Mouse (Mus musculus) CD4-positive helper T cell, adult 2 months (primary cell): ENCODE data around the gene Fbln1.
A peak's percentile ranks its signal among the peaks of the same experiment; 100 is the strongest.

Source experiments
- DNase-seq: peaks from one replicate; pipeline ENCODE4 v3.0.0-alpha.2; 2012; ENCODE audit warnings: low read depth, missing footprints, low spot score

The Fbln1 gene

GRCm38 (mm10) chr15:85205792-85206702, at the start of gene Fbln1:
Gene Fbln1, plus strand, starts transcription at chr15:85205949.
- DNase-seq, result peak; percentile 50

GRCm38 (mm10) chr15:85156198-85156597, 49.6 kb upstream of the Fbln1 start:
- no peak for DNase-seq

DNA sequence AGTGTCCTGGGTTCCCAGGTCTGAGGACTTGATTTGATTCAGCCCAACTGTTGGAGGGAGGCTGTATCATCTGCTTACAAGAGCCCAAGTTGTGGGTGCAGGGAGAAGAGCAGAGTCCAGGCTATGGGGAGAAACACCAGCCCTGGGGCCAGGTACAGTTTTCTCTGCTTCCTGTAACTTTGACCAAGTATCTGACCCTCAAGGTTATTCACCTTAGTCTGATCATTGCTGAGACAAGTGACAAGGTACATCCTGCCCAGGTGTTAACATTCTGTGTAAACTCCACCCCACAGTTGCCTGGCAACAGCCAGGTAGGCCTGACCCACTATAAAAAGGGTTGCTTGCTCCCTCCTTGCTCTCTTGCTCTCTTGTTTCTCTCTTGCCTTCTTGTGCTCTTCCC, 44.3 kb upstream of the Fbln1 start:
- no peak for DNase-seq

DNA sequence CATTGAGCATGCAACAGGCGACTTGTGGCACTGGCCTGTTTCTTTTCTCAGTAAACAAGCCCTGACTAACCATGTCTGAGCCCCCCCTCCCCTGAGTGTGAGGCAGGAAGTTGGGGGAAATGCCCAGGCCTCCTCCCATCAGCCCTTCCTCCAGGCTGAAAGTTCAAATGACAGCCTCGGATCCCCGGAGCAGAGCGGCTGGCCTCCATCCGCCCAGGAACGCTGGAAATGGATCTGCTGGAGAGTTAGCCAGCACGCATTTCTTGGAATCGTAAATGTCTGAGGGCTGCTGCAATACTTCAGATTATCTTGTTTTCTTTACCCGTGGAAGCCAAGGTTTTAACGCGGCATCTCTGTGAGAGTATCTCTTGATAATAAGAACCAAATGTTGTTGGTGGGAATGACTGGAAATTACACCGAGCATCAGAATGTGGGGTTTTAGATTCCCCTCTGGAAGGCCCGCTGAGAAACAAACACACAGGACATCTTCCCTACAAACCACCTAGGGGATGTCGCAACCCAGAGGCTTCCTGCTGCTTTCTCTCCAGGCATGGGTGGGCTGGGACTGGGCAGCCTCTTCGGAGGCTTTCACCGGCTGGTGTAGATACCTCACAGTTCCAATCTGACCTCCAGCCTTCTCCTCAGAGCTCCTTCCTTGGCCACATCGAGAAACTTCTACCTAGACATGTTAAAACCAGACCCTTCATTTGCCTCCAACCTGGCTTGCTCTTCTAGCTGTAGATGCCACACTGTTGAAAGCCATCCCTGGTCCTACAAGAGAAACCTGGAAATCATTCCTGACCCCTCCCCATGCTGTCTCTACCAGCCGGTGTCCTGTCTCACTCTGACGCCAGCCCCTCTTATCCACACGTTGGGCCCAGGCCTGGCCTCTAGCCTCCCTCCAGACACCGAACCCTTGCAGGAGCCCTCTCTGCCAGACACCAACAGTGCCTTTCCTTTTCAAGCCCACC, 42.8 kb upstream of the Fbln1 start:
- DNase-seq, result no peak

DNA sequence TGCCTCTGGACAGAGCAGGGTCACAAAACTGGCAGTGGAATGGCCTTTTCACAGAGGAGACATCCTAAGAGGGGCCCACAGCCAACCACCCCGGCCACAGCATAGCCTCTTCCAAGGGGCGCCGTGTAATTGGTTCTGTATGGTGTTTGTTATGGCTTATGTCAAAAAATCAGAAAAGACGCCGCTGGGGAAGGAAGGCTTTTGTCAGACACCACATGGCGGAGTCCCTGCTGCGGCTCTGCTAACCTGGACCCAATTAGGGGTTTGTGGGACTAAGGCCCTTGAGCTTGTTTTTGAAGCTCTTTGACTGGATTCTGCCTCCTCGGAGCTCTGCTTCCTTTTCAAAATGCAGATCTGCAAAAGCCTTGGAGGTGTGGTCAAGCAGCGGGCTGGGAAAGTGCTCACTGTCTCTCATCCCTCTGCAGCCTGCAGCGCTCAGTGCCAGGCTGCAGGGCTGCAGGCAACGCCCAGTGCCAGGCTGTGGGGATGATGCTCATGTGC, 39.3 kb upstream of the Fbln1 start:
- DNase-seq, result no peak

DNA sequence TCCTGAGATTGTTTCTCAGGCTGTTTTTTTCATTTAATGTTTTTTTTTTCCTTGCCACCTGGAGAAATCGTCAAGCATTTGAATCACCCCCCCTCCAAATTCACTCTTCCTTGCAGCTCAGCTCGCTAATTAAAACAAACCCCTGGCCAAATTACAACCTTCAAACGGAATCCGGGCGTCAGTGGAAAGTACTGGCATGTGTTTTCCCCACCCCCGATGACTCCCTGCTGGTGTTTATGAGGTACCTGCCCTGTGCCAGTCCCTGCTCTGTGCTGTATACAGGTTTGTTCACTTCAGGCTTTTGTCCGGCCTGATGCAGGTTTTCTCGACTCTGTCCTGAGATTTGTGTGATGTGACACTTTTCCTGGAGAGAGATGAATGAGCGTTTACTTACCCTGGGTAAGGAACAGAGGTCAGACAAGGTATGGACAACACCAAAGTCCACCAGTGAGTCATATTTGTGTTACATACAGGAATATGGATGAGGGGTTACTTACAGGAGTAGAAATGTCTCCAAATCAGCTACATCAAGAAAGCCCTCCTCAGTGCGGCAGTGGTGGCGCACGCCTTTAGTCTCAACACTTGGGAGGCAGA, 38.6 kb upstream of the Fbln1 start:
- DNase-seq, result no peak

GRCm38 (mm10) chr15:85172054-85172453, 33.7 kb upstream of the Fbln1 start:
- DNase-seq, result no peak

DNA sequence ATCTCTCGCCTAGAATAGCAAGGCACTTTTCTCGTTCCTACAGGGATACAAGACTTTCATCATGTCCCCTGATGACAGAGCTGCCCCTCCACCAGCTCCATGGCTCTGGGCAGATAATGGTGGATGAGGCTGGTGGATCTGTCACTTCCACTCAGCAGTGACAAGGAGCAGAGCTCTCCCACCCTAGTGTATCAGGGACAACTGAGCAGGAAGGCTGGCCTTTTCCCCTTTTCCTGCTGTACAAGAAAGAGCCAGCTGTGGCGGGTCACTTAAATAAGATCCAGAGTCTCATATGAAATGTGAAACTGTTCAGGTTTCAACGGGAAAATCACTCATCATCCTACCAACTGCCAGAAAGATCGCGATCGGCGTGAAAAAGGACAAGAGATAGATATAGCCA, 32.3 kb upstream of the Fbln1 start:
- no peak for DNase-seq

- DNase-seq, result no peak
These were observed 31.7 kb upstream of the Fbln1 start for GRCm38 (mm10) chr15:85174060-85174459.

DNA sequence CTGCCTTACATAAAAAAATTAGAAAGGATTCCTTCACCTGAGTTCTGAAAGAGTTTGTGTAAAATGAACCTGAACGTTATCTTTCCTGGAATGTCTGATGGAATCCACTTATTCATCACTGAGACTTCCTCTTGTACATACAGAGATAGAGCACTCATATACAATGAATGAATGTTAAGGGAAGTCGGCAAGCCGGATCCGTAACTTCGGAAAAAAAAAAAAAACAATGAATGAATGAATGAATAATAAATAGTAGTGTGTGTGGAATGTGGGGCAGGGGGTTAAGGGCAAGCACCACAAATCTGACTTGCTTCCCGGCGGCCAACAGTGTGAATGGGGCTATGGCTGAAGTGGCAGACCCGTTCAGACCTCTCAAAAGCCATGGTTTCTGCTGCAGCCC, 28.2 kb upstream of the Fbln1 start:
- DNase-seq, result peak; percentile 71

DNA sequence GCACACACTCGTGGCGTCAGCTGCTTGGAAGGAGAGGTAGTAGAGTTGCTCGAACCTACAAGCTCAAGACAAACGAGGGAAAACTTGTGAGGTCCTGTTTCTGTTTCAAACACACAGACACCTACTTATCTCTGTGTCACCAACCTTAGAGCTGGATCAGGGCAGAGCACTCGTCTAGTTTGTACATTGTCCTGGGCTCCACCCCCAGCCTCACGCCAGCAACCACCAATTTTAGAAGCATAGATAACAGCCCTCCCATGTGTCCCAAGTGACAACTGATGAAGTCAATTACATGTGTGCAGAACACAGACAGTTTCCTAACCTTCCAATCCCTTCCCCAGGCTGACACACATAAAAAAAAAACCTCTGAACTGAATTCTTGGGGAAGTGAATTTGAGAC, 27.6 kb upstream of the Fbln1 start:
- no peak for DNase-seq

DNA sequence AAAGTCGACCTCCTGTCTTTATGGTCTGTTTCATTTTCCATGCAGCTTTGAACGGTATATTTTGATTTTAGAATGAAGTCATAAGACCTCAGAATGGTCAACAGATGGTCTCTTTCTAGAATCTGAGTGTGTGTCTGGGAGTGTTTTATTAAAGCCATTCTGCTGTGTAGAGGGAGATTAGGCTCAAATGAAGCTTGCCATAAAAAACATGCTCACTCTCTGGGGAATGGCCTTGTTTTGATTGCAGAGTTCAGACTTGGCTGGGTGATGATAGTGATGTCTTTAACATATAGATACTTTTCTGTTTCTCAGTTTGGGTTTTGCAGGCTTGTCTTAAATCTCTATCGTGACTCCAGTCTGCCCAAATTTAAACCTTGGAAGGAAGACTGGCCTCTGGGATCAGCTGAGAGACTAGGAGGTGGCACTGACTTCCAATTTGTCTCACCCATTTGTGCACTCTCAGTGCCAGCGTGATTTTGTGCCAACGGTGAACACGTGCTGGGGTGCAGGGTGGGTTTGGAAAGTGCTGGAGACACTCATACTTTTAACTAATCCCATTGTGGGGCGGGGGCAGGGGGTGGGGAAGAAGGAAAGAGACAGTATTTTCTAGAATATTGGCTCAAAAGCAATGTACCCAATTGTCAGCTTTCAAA, 26.1 kb upstream of the Fbln1 start:
- DNase-seq, result no peak

DNA sequence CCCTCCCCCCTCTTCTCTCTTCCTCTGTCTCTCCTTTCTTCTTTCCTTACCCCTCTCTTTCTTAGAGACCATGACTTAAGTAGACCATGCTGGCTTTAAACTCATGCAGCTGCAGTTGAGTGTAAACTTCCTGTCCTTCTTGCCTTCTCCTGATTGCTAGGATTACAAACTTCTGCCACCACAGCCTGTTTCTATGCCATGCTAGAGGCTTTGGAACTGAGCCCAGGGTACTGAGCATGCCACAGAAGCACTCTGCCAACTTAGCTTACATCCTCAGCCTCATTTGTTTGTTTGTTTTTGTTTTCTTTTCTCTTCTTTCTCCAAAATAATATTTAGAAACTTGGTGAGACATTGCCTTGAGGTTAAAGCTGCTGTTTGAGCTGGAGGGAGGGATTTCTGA, 25.4 kb upstream of the Fbln1 start:
- no peak for DNase-seq

DNA sequence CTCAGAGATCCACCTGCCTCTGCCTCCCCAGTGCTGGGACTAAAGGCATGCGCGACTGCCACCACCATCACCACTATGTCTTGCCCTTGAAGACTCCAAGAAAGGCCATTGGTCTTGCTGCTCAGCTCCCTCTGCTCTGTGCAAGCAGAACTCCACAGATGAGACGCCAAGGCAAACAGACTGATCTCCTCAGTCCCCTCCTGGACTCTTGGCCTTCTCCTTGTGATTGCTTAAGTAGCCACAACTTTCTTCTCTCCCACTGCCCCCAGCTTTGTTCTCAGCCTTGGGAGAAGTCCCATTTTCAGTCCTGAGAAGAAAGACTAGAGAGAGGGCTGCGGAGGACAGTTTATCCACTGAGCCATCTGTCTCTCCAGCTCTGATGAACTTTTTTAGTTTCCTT, 23.7 kb upstream of the Fbln1 start:
- no peak for DNase-seq

- no peak for DNase-seq
These were observed 18.8 kb upstream of the Fbln1 start for GRCm38 (mm10) chr15:85186916-85187315.

- DNase-seq, result no peak
These were observed 17.5 kb upstream of the Fbln1 start for GRCm38 (mm10) chr15:85188167-85188778.

DNA sequence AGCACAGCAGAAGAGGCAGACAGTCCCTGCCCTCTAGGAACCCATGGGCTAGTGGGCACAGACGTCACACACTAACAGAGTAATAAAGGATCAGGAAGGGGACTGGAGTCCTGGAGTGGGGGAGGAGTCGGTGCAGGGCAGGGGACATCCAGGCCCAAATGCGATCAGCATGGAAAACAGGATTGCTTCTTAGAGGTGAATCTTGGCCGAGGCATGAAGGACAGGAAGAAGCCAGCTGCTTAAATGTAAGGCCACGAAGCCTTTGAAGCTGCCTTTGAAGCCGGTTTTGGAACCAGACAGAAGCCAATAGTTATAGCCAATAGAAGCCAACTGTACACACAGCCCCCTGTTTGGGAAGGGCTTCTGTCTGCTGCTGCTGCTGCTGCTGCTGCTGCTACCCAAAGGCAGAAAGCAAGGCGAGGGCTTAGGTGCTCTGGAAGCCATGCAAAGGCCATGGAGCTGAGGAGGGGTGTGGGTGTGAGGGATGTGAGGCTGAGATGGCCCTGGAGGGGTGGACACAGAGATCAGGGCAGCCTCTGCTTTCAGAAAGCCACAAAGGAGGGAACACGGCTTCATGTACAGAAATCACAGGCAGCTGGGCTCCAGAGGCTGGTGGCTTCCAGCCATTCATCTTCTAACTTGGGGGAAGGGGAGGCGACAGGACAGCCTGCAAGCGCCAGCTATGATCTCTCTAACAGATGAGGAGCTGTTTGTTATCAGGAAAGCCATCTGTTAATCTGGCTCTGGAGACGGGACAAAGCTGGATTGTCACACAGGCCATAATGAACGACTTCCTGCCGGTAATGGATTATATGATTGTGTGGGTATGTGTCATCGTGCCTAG, 5.1 kb upstream of the Fbln1 start:
- no peak for DNase-seq

GRCm38 (mm10) chr15:85202199-85202598, 3.5 kb upstream of the Fbln1 start:
- no peak for DNase-seq

DNA sequence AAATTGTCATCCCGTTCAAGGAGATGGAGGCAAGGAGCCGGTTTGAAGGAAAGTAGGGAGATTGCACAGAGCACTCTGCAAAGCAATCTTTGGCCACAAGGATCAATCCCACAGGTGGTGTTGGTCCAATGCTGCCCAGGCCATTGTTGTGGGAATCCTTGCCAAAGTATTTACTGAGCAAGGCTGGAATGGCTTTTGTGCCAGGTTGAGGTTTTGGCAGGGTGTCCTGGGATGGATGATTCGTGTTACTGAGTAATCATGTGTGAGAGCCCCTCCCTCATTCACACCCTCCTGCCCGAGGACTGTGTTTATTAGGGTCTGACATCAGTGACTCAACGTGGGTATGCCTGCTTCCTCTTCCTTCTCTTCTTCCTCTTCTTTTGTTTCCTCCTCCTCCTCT, 3.0 kb upstream of the Fbln1 start:
- DNase-seq, result no peak

DNA sequence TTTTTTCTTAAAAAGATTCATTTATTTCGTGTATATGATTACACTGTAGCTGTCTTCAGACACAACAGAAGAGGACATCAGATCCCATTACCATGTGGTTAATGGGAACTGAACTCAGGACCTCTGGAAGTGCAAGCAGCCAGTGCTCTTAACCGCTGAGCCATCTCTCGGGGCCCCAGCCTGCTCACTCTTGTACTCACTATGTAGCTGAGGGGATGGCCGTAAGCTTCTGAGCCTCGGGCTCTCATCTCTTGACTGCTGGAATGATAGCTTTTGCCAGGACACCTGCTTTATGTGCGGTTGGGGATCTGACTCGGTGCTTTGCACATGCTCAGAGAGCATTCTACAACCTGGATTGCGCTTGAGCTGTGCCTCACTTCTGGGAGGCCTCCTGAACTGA, 1.4 kb upstream of the Fbln1 start:
- DNase-seq, result no peak
